ENCODE assay signal across 20 mouse cellular contexts in genomic region chr8:108908540-108908939, GRCm38 (mm10).
DNase-seq lines count a peak whose midpoint lies in the region; ATAC-seq and TF ChIP-seq lines count a peak whose summit lies in the region.
"Had no signal": no experiment of that assay in that cellular context is flagged by ENCODE, and none has a peak within 500 bp of the region (broad histone marks: within the 10 kb centered on the region; RNA-seq: fewer than 3 reads in every experiment).

No protein-coding gene starts in this region.

- H3K4me3 ChIP-seq in forebrain, embryonic 13.5 days: no peak overlapping the region
- H3K4me3 ChIP-seq in hindbrain, embryonic 10.5 days: no peak overlapping the region
- no peak overlapping the region for H3K4me3 ChIP-seq in hindbrain, postnatal 0 days (ENCODE audit: low read length)
- no peak overlapping the region for H3K4me3 ChIP-seq in midbrain, embryonic 16.5 days (ENCODE audit: low read depth, low read length)
- H3K4me3 ChIP-seq in heart, embryonic 12.5 days: no peak overlapping the region
- H3K4me3 ChIP-seq: embryonic facial prominence, embryonic 13.5 days; left cerebral cortex, adult 2 months; limb, embryonic 12.5 days; liver, embryonic 13.5 days had no signal

- H3K36me3 ChIP-seq in forebrain, embryonic 13.5 days (ENCODE audit: poor library complexity, severe bottlenecking): no peaks in the 10 kb centered on the region
- H3K36me3 ChIP-seq in hindbrain, embryonic 10.5 days: no peaks in the 10 kb centered on the region
- no peaks in the 10 kb centered on the region for H3K36me3 ChIP-seq in hindbrain, postnatal 0 days (ENCODE audit: insufficient read depth, low read length)
- no peaks in the 10 kb centered on the region for H3K36me3 ChIP-seq in midbrain, embryonic 16.5 days (ENCODE audit: control insufficient read depth, insufficient read depth, low read length)
- H3K36me3 ChIP-seq in heart, embryonic 12.5 days: no peaks in the 10 kb centered on the region
- H3K36me3 ChIP-seq: embryonic facial prominence, embryonic 13.5 days; liver, embryonic 13.5 days had no signal

- peak overlapping the region; percentile 87 for H3K27ac ChIP-seq in forebrain, embryonic 13.5 days
- H3K27ac ChIP-seq in hindbrain, embryonic 10.5 days: peak overlapping the region; percentile 53
- 0 out of 2 replicates have a peak overlapping the region, but pooled peaks have one; percentile 41 for H3K27ac ChIP-seq in hindbrain, postnatal 0 days
- H3K27ac ChIP-seq in midbrain, embryonic 16.5 days (ENCODE audit: low read length): peak overlapping the region; percentile 89
- H3K27ac ChIP-seq in heart, embryonic 12.5 days (ENCODE audit: poor library complexity, severe bottlenecking): no peak overlapping the region
- H3K27ac ChIP-seq: embryonic facial prominence, embryonic 13.5 days; left cerebral cortex, adult 2 months; liver, embryonic 13.5 days had no signal

- DNase-seq in hindbrain, embryonic 10.5 days (ENCODE audit: low spot score): no peak
- no peak for DNase-seq in hindbrain, postnatal 0 days (ENCODE audit: low spot score)
- no peak for DNase-seq in thymus, adult 18-20 months
- no peak for DNase-seq in thymus, postnatal 14 days
- DNase-seq in embryo, embryonic 10 days (ENCODE audit: low spot score): no peak
- DNase-seq: B cell, adult 2 months; cerebellum, adult 9-10 months; gastrocnemius, postnatal 14 days; kidney, adult 2 months; liver, embryonic 13.5 days; lung, embryonic 14.5 days; lung, postnatal 4 days; thymus, postnatal 4 days had no signal

- ATAC-seq in forebrain, embryonic 13.5 days: peak; percentile 25; the same call in 1 of the 2 replicates
- ATAC-seq in hindbrain, postnatal 0 days: no peak
- ATAC-seq in midbrain, embryonic 16.5 days: 0 out of 2 replicates have a peak, but pooled peaks have one; percentile 30
- no peak for ATAC-seq in heart, embryonic 12.5 days (ENCODE audit: insufficient number of reproducible peaks, low FRiP score)
- ATAC-seq: inflammation-experienced regulatory T-cells, adult 6 months had no signal

- H3K4me1 ChIP-seq in forebrain, embryonic 13.5 days: peaks cover 45% of the 10 kb centered on the region
- peaks cover 71% of the 10 kb centered on the region for H3K4me1 ChIP-seq in hindbrain, embryonic 10.5 days (replicated peaks)
- no peaks in the 10 kb centered on the region for H3K4me1 ChIP-seq in hindbrain, postnatal 0 days (ENCODE audit: insufficient read depth, low read length)
- H3K4me1 ChIP-seq in midbrain, embryonic 16.5 days (ENCODE audit: control insufficient read depth, insufficient read depth, low read length): peaks cover 63% of the 10 kb centered on the region
- H3K4me1 ChIP-seq in heart, embryonic 12.5 days (replicated peaks): peaks cover 34% of the 10 kb centered on the region

- TF ChIP-seq CTCF in hindbrain, postnatal 0 days (IDR thresholded peaks at IDR 0.05; ENCODE audit: low read depth): no peak

- peak overlapping the region; percentile 3; the same call in 1 of the 2 replicates for H3K9ac ChIP-seq in forebrain, embryonic 13.5 days
- H3K9ac ChIP-seq in hindbrain, postnatal 0 days (replicated peaks; ENCODE audit: low read length): no peak overlapping the region
- peak overlapping the region; percentile 40; the same call in 1 of the 2 replicates for H3K9ac ChIP-seq in midbrain, embryonic 16.5 days (ENCODE audit: low read depth, low read length)
- no peak overlapping the region for H3K9ac ChIP-seq in heart, embryonic 12.5 days
- H3K9ac ChIP-seq: limb, embryonic 12.5 days; liver, embryonic 13.5 days; lung, embryonic 14.5 days had no signal

- H3K4me2 ChIP-seq in forebrain, embryonic 13.5 days: no peak overlapping the region; the same call in 1 of the 2 replicates
- no peak overlapping the region for H3K4me2 ChIP-seq in hindbrain, postnatal 0 days (ENCODE audit: low read depth, low read length)
- peak overlapping the region; percentile 38 for H3K4me2 ChIP-seq in midbrain, embryonic 16.5 days (ENCODE audit: low read length)
- H3K4me2 ChIP-seq in heart, embryonic 12.5 days: no peak overlapping the region
- H3K4me2 ChIP-seq: embryonic facial prominence, embryonic 13.5 days; limb, embryonic 12.5 days; liver, embryonic 13.5 days; lung, embryonic 14.5 days had no signal

- WGBS in forebrain, embryonic 13.5 days: 49% methylated on average over 16 of the region's 16 CpGs
- WGBS in hindbrain, embryonic 10.5 days: 58% methylated on average over 16 of the region's 16 CpGs
- 44% methylated on average over 16 of the region's 16 CpGs for WGBS in hindbrain, postnatal 0 days
- 17% methylated on average over 16 of the region's 16 CpGs for WGBS in midbrain, embryonic 16.5 days
- WGBS in heart, embryonic 12.5 days: 84% methylated on average over 16 of the region's 16 CpGs

- no peaks in the 10 kb centered on the region for H3K27me3 ChIP-seq in forebrain, embryonic 13.5 days
- H3K27me3 ChIP-seq in hindbrain, embryonic 10.5 days (ENCODE audit: insufficient read depth, poor library complexity, severe bottlenecking): no peaks in the 10 kb centered on the region
- no peaks in the 10 kb centered on the region for H3K27me3 ChIP-seq in hindbrain, postnatal 0 days (ENCODE audit: insufficient read depth, low read length)
- H3K27me3 ChIP-seq in midbrain, embryonic 16.5 days (ENCODE audit: control insufficient read depth, insufficient read depth, low read depth, low read length): no peaks in the 10 kb centered on the region
- no peaks in the 10 kb centered on the region for H3K27me3 ChIP-seq in heart, embryonic 12.5 days (replicated peaks)
- H3K27me3 ChIP-seq: embryonic facial prominence, embryonic 13.5 days; limb, embryonic 12.5 days; liver, embryonic 13.5 days had no signal

- H3K9me3 ChIP-seq in forebrain, embryonic 13.5 days (replicated peaks): no peaks in the 10 kb centered on the region
- no peaks in the 10 kb centered on the region for H3K9me3 ChIP-seq in hindbrain, embryonic 10.5 days
- no peaks in the 10 kb centered on the region for H3K9me3 ChIP-seq in hindbrain, postnatal 0 days (ENCODE audit: low read length)
- no peaks in the 10 kb centered on the region for H3K9me3 ChIP-seq in midbrain, embryonic 16.5 days (replicated peaks; ENCODE audit: control insufficient read depth, low read length, poor library complexity, severe bottlenecking)
- H3K9me3 ChIP-seq in heart, embryonic 12.5 days (replicated peaks): no peaks in the 10 kb centered on the region
- H3K9me3 ChIP-seq: embryonic facial prominence, embryonic 13.5 days; limb, embryonic 12.5 days; liver, embryonic 13.5 days had no signal

Comparison
In these comparisons a context has a peak if more than half of its experiments do, and no peak if none do; other contexts are left out.
1. ATAC-seq: peak in forebrain, embryonic 13.5 days (single experiment) and midbrain, embryonic 16.5 days (single experiment); none in hindbrain, postnatal 0 days (single experiment) and heart, embryonic 12.5 days (single experiment).
2. H3K9ac ChIP-seq: peak in forebrain, embryonic 13.5 days (single experiment) and midbrain, embryonic 16.5 days (single experiment); none in hindbrain, postnatal 0 days (single experiment) and heart, embryonic 12.5 days (single experiment).